Mouse (Mus musculus): ENCODE data around the gene Fnbp4.

DNA sequence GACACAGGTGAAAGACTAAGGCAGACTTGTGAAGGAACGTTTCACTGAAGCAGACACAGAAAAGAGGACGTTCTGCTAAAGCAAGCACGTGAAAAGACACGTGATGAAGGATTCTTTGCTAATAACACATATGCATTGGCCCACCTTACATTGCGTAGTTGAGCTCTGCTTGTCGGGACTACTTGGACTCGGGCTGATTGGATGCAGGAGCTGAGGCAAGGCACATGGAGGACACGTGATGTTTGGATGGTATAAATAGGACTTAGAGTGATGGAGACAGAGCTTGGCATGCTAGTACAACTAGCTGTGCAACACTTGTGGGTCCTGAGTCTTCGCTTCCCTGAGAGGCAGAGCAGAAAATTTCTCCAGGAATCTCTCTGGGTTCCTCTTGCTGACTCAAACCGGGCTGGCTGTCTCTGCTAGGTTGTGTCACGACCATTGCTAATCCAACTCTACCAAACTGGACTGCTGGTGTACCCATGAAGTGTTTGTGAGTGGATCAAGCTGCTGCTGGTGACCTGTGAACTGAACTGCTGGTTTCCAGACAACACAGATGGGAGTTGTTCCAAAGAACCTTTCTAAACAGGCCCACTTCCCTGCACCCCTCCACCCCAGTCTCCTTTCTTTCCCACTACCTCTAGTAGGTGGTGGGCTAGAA is 80.5 kb downstream of the Fnbp4 start:
- TF ChIP-seq USF1 (IDR thresholded peaks at IDR 0.05; ENCODE audit: low read depth) (no peak), POLR2A (IDR thresholded peaks at IDR 0.05; ENCODE audit: insufficient read length, low read depth) (no peak), POLR2AphosphoS2 (IDR thresholded peaks at IDR 0.05; ENCODE audit: insufficient read length, low read depth) (no peak), REST (IDR thresholded peaks at IDR 0.05; ENCODE audit: insufficient read depth, insufficient read length) (no peak), CEBPB (IDR thresholded peaks at IDR 0.05; ENCODE audit: insufficient read depth, poor library complexity, severe bottlenecking) (no peak), TCF12 (IDR thresholded peaks at IDR 0.05; ENCODE audit: insufficient read depth, poor library complexity, severe bottlenecking) (no peak), MYOG (IDR thresholded peaks at IDR 0.05; ENCODE audit: control insufficient read depth in 1 of 3, insufficient read depth in 1 of 3, insufficient read length in 2 of 3, low read depth in 2 of 3) (no peak), MYOD1 (IDR thresholded peaks at IDR 0.05; ENCODE audit: control insufficient read depth in 1 of 3, insufficient read length in 2 of 3, low read depth in 2 of 3) (no peak), SRF (IDR thresholded peaks at IDR 0.05; ENCODE audit: control insufficient read depth, insufficient read length, low read depth) (no peak), MAX (IDR thresholded peaks at IDR 0.05; ENCODE audit: low read depth) (no peak), E2F4 (IDR thresholded peaks at IDR 0.05; ENCODE audit: insufficient read depth) (no peak)

Measured in myocyte (in vitro differentiated cells).